Mouse (Mus musculus): ENCODE results near the gene Ikzf1. TPM values are rescaled to one million over a fixed set of nuclear protein-coding genes. Genes with fewer than 3 reads are reported as not detected.

The Ikzf1 gene
- polyA plus RNA-seq, 1 experiment, result 1.0 TPM

DNA sequence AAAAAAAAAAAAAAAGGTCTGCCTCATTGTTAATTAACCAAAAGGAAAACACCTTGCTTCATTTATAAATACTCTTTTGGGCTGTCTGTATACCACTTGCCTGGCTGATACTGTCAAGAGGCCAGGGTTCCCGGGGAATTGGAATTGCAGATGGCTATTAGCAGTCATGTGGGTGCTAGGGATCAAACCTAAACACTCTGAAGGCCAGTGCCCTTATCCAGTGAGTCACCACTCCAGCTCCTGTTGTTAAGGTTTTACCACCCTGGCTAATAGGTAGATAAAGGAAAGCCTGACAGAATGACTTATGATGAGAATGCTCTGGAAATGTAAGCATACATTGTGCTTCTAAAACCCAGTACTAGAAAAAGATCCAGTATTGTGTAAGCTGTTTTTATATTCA is 109.8 kb downstream of the Ikzf1 start:
- Histone ChIP-seq H3K79me3 (ENCODE audit: low read depth) (peaks cover 2% of the 10 kb centered on the region), H3K79me2 (ENCODE audit: control insufficient read depth, insufficient read depth) (peaks cover 8% of the 10 kb centered on the region), H3ac (ENCODE audit: control insufficient read depth, insufficient read length, low read depth) (no peak overlapping the region), H3K4me3 (ENCODE audit: insufficient read depth, poor library complexity, severe bottlenecking) (no peak overlapping the region), H3K27me3 (ENCODE audit: control insufficient read depth, insufficient read depth, insufficient read length) (no peaks in the 10 kb centered on the region), H3K36me3 (ENCODE audit: control insufficient read depth, insufficient read depth) (peaks cover 35% of the 10 kb centered on the region)
- TF ChIP-seq FOSL1 (IDR thresholded peaks at IDR 0.05; ENCODE audit: insufficient read depth, low read length, poor library complexity, severe bottlenecking), result no peak
- TF ChIP-seq MAX (IDR thresholded peaks at IDR 0.05), result no peak
- no peak for TF ChIP-seq MYOD1 (IDR thresholded peaks at IDR 0.05; ENCODE audit: control insufficient read depth, insufficient read length, low read depth)
- TF ChIP-seq CTCF (IDR thresholded peaks at IDR 0.05; ENCODE audit: control insufficient read depth, insufficient read depth, insufficient read length), result no peak
- TF ChIP-seq MYOG (IDR thresholded peaks at IDR 0.05; ENCODE audit: control insufficient read depth, extremely low read depth, insufficient read length), result no peak
- TF ChIP-seq USF1 (IDR thresholded peaks at IDR 0.05; ENCODE audit: low read depth), result no peak
- no peak for TF ChIP-seq CEBPB (IDR thresholded peaks at IDR 0.05; ENCODE audit: low read depth)

- Histone ChIP-seq H3ac (ENCODE audit: control insufficient read depth, insufficient read length, low read depth) (no peak overlapping the region), H3K27me3 (ENCODE audit: control insufficient read depth, insufficient read depth, insufficient read length) (no peaks in the 10 kb centered on the region), H3K79me2 (ENCODE audit: control insufficient read depth, insufficient read depth) (peaks cover 14% of the 10 kb centered on the region), H3K36me3 (ENCODE audit: control insufficient read depth, insufficient read depth) (peaks cover 74% of the 10 kb centered on the region), H3K4me3 (ENCODE audit: insufficient read depth, poor library complexity, severe bottlenecking) (no peak overlapping the region), H3K79me3 (ENCODE audit: low read depth) (peaks cover 5% of the 10 kb centered on the region)
- TF ChIP-seq MAX (IDR thresholded peaks at IDR 0.05) (no peak), MYOG (IDR thresholded peaks at IDR 0.05; ENCODE audit: control insufficient read depth, extremely low read depth, insufficient read length) (no peak), FOSL1 (IDR thresholded peaks at IDR 0.05; ENCODE audit: insufficient read depth, low read length, poor library complexity, severe bottlenecking) (no peak), USF1 (IDR thresholded peaks at IDR 0.05; ENCODE audit: low read depth) (no peak), MYOD1 (IDR thresholded peaks at IDR 0.05; ENCODE audit: control insufficient read depth, insufficient read length, low read depth) (no peak), CEBPB (IDR thresholded peaks at IDR 0.05; ENCODE audit: low read depth) (no peak), CTCF (IDR thresholded peaks at IDR 0.05; ENCODE audit: control insufficient read depth, insufficient read depth, insufficient read length) (no peak)
These were observed 113.9 kb downstream of the Ikzf1 start for GRCm38 (mm10) chr11:11798690-11799089.

- TF ChIP-seq CEBPB (IDR thresholded peaks at IDR 0.05; ENCODE audit: low read depth) (no peak), CTCF (IDR thresholded peaks at IDR 0.05; ENCODE audit: control insufficient read depth, insufficient read depth, insufficient read length) (no peak), USF1 (IDR thresholded peaks at IDR 0.05; ENCODE audit: low read depth) (no peak), FOSL1 (IDR thresholded peaks at IDR 0.05; ENCODE audit: insufficient read depth, low read length, poor library complexity, severe bottlenecking) (no peak)
- Histone ChIP-seq H3K79me2 (ENCODE audit: control insufficient read depth, insufficient read depth) (peaks cover 28% of the 10 kb centered on the region), H3K27me3 (ENCODE audit: control insufficient read depth, insufficient read depth, insufficient read length) (no peaks in the 10 kb centered on the region), H3K4me3 (ENCODE audit: insufficient read depth, poor library complexity, severe bottlenecking) (no peak overlapping the region), H3K36me3 (ENCODE audit: control insufficient read depth, insufficient read depth) (peaks cover 89% of the 10 kb centered on the region), H3K79me3 (ENCODE audit: low read depth) (peaks cover 9% of the 10 kb centered on the region), H3ac (ENCODE audit: control insufficient read depth, insufficient read length, low read depth) (no peak overlapping the region)
These were observed 115.5 kb downstream of the Ikzf1 start for GRCm38 (mm10) chr11:11800304-11800703.

DNA sequence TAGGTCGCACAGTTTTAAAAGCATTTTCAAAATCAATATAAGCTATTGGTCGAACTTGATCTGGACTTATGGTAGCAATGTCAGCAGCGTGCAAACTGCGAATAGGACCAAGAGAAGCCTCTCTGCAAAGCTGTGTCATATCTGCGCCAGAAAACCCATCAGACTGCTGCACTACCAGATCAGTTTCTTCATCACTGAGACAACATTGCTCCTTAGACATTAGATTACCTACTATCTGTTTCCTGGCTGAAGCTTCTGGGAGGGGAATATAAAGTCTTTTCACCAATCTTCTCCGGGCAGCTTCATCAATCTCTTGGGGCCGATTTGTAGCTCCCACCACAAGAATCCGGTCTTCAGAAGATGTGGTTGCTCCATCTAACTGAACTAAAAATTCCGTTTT is 116.3 kb downstream of the Ikzf1 start:
- Histone ChIP-seq H3K27me3 (ENCODE audit: control insufficient read depth, insufficient read depth, insufficient read length) (no peaks in the 10 kb centered on the region), H3K4me3 (ENCODE audit: insufficient read depth, poor library complexity, severe bottlenecking) (no peak overlapping the region), H3K36me3 (ENCODE audit: control insufficient read depth, insufficient read depth) (peaks cover 96% of the 10 kb centered on the region), H3K79me3 (ENCODE audit: low read depth) (peaks cover 17% of the 10 kb centered on the region), H3ac (ENCODE audit: control insufficient read depth, insufficient read length, low read depth) (no peak overlapping the region), H3K79me2 (ENCODE audit: control insufficient read depth, insufficient read depth) (peaks cover 36% of the 10 kb centered on the region)
- no peak for TF ChIP-seq CTCF (IDR thresholded peaks at IDR 0.05; ENCODE audit: control insufficient read depth, insufficient read depth, insufficient read length)
- no peak for TF ChIP-seq MAX (IDR thresholded peaks at IDR 0.05)
- TF ChIP-seq MYOD1 (IDR thresholded peaks at IDR 0.05; ENCODE audit: control insufficient read depth, insufficient read length, low read depth), result no peak
- TF ChIP-seq FOSL1 (IDR thresholded peaks at IDR 0.05; ENCODE audit: insufficient read depth, low read length, poor library complexity, severe bottlenecking), result no peak
- no peak for TF ChIP-seq CEBPB (IDR thresholded peaks at IDR 0.05; ENCODE audit: low read depth)
- TF ChIP-seq MYOG (IDR thresholded peaks at IDR 0.05; ENCODE audit: control insufficient read depth, extremely low read depth, insufficient read length), result no peak
- no peak for TF ChIP-seq USF1 (IDR thresholded peaks at IDR 0.05; ENCODE audit: low read depth)

GRCm38 (mm10) chr11:11804421-11804820 is 119.6 kb downstream of the Ikzf1 start:
- H3K36me3 ChIP-seq (ENCODE audit: control insufficient read depth, insufficient read depth), result peaks cover 73% of the 10 kb centered on the region
- TF ChIP-seq USF1 (IDR thresholded peaks at IDR 0.05; ENCODE audit: low read depth), result no peak
- no peak for TF ChIP-seq CTCF (IDR thresholded peaks at IDR 0.05; ENCODE audit: control insufficient read depth, insufficient read depth, insufficient read length)

DNA sequence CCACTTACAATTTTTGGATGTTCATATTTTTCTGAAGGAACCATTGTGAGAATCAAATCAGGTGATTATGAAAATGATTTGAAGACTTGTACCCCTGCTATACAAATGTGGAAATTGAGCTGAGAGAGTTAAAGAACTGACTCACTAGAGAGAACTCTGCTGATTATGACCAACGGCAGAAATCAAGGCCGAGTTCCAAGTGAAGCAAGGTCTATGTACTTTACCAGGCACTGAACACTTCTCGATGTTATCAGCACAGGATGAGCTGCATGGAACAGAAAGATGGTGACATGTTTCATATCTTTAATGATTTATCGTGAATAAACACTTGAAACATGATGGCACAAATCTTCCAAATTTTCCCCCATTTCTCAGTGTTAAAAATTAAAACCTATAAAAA is 121.1 kb downstream of the Ikzf1 start:
- Histone ChIP-seq H3K36me3 (ENCODE audit: control insufficient read depth, insufficient read depth) (peaks cover 57% of the 10 kb centered on the region), H3K79me2 (ENCODE audit: control insufficient read depth, insufficient read depth) (peaks cover 54% of the 10 kb centered on the region), H3K4me3 (ENCODE audit: insufficient read depth, poor library complexity, severe bottlenecking) (no peak overlapping the region), H3ac (ENCODE audit: control insufficient read depth, insufficient read length, low read depth) (no peak overlapping the region), H3K79me3 (ENCODE audit: low read depth) (peaks cover 31% of the 10 kb centered on the region), H3K27me3 (ENCODE audit: control insufficient read depth, insufficient read depth, insufficient read length) (no peaks in the 10 kb centered on the region)
- TF ChIP-seq USF1 (IDR thresholded peaks at IDR 0.05; ENCODE audit: low read depth) (no peak), MYOD1 (IDR thresholded peaks at IDR 0.05; ENCODE audit: control insufficient read depth, insufficient read length, low read depth) (no peak), MYOG (IDR thresholded peaks at IDR 0.05; ENCODE audit: control insufficient read depth, extremely low read depth, insufficient read length) (no peak), CEBPB (IDR thresholded peaks at IDR 0.05; ENCODE audit: low read depth) (no peak), FOSL1 (IDR thresholded peaks at IDR 0.05; ENCODE audit: insufficient read depth, low read length, poor library complexity, severe bottlenecking) (no peak), CTCF (IDR thresholded peaks at IDR 0.05; ENCODE audit: control insufficient read depth, insufficient read depth, insufficient read length) (no peak)

More at GRCm38 (mm10) chr11:11804421-11804820, 119.6 kb downstream of the Ikzf1 start:
- Histone ChIP-seq H3K27me3 (ENCODE audit: control insufficient read depth, insufficient read depth, insufficient read length) (no peaks in the 10 kb centered on the region), H3K4me3 (ENCODE audit: insufficient read depth, poor library complexity, severe bottlenecking) (no peak overlapping the region), H3K79me3 (ENCODE audit: low read depth) (peaks cover 34% of the 10 kb centered on the region), H3ac (ENCODE audit: control insufficient read depth, insufficient read length, low read depth) (no peak overlapping the region), H3K79me2 (ENCODE audit: control insufficient read depth, insufficient read depth) (peaks cover 54% of the 10 kb centered on the region)

All from C2C12 (cell line).